Mouse (Mus musculus): ENCODE results near the gene Ppfia1.
A peak's percentile ranks its signal among the peaks of the same experiment; 100 is the strongest.

Gene Ppfia1

GRCm38 (mm10) chr7:144553237-144554122 is at the start of gene Ppfia1:
Ppfia1 (minus strand) TSS chr7:144553729.
- peak; percentile 87 for DNase-seq (ENCODE audit: low read depth, low spot score)

GRCm38 (mm10) chr7:144600333-144600900 is 46.9 kb upstream of the Ppfia1 start:
- no peak for DNase-seq (ENCODE audit: low read depth, low spot score)

DNA sequence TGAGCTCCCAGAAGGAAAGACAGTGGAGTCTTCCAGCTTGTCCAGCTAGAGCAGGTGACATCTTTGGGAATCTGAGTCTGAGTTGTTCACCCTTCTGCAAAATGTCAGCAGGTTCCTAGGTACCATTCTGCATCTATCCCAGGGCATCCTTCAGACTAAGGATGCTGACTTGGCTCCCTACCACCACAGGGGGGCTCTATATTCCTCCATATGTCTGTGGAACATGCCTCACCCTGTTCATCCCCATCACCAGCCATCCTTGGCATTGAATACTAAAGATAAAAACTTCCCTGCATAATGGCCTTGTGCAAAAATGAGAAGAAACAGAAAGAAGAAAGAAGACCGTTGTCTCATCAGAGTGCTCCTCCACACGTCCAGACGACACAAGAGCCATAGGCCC is 36.0 kb upstream of the Ppfia1 start:
- peak; percentile 53 for DNase-seq (ENCODE audit: low read depth, low spot score)

DNA sequence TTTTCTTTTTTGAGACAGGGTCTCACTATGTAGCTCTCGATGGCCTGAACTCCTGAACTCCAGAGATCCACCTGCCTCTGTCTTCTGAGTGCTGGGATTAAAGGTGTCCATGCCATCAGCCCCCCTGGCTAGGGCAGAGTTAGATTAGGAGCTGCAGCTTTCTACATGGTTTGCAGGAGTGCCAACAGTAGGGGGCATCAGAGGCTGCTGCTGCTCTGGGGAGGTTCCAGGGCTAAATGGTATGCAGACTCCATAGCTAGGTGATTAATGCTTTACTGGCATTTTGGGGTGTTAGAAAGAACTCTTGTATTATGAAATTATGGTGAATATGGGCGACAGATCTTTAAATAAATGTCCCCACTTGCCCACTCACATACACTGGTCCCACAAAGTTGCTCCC is 33.8 kb upstream of the Ppfia1 start:
- peak; percentile 72 for DNase-seq (ENCODE audit: low read depth, low spot score)

GRCm38 (mm10) chr7:144585648-144586047 is 32.1 kb upstream of the Ppfia1 start:
- peak; percentile 76 for DNase-seq (ENCODE audit: low read depth, low spot score)

DNA sequence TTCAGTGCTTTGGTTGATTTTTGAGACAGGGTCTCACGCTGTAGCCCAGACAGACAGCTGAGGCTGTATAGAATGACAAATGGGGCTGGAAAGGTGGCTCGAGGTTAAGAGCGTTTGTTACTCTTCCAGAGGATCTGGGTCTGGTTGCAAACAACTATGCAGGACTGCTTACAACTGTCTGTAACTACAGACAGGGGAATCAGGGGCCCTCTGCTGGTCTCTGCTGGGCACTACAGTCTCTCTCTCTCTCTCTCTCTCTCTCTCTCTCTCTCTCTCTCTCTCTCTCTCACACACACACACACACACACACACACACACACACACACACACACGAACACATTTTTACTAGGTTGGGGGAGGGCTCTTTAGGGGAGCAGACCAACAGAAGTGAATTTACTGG is 30.1 kb upstream of the Ppfia1 start:
- peak; percentile 76 for DNase-seq (ENCODE audit: low read depth, low spot score)

DNA sequence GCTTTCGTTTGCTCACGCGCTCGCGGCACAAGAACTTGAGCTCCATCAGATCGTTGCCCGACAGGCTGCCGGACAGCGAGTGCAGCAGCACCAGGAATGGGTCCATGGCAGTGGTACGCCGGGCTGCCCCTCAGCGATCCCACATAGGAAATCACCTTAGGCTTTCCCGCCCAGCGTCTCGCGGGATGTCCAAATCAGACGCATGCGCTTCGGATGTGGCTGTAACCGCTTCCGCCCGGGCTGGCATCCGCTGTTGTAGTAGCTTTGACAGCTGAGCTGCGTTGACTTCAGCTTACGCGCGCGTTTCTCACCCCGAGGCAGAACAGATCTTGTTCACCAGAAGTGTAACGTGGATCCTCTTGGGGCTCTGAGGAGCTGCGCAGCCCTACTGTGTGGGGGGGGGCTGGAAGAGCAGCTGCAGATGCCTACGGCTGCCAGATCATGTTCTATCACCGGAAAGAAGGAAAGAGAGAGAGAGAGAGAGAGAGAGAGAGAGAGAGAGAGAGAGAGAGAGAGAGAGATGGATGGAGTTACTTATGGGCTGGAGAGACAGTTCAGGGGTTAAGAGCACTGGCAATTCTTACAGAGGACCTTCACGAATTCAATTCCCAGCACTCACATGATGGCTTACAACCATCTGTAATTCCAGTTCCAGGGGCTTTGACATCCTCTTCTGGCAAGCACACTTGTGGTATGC is 28.9 kb upstream of the Ppfia1 start, which contains the start of gene Fadd:
Gene Fadd (minus strand): TSS at position 180 of the 697 bp plus-strand sequence.
- DNase-seq (ENCODE audit: low read depth, low spot score) = peak; percentile 96

GRCm38 (mm10) chr7:144581559-144582283 is 28.2 kb upstream of the Ppfia1 start:
- peak; percentile 95 for DNase-seq (ENCODE audit: low read depth, low spot score)

- peak; percentile 93 for DNase-seq (ENCODE audit: low read depth, low spot score)
Measured at GRCm38 (mm10) chr7:144577876-144578275, 24.3 kb upstream of the Ppfia1 start.

DNA sequence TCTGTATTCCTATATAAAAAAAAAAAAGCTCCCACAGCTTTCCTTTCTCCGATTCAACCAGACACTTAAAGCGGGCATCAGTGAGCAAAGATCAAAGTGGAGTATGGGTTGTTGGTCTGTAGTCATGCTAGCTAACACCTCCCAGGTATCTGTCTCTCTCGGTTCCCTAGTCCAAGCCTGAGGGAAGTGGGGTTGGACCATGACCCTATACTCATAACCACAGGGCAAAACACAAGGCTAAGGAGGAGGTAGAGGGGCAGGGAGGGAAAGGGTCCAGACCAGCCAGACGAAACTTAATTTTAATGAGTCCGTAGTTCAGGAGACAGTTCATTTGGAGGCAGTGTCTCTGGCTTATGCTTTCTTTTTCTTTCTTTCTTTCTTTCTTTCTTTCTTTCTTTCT is 18.7 kb upstream of the Ppfia1 start:
- no peak for DNase-seq (ENCODE audit: low read depth, low spot score)

DNA sequence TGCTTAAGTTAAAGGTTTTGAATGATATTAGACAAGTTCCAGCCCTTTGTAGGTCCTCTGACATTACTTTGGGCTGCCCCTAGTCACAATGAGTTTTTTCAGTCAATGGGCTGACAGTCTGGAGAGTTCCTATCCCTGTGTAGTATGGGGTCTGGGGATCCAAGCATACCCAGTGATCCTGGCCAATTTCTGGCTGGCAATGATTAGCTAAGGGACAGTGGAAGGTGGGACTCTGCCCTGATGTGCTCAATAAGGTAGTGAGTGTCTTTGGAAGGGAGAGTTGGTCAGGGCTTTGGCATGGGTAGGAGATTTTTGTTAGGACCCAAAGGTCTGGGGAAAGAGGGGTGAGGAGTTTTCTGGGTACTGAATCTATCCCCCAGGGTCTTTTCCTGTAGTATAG is 18.1 kb upstream of the Ppfia1 start:
- DNase-seq (ENCODE audit: low read depth, low spot score) = no peak

DNA sequence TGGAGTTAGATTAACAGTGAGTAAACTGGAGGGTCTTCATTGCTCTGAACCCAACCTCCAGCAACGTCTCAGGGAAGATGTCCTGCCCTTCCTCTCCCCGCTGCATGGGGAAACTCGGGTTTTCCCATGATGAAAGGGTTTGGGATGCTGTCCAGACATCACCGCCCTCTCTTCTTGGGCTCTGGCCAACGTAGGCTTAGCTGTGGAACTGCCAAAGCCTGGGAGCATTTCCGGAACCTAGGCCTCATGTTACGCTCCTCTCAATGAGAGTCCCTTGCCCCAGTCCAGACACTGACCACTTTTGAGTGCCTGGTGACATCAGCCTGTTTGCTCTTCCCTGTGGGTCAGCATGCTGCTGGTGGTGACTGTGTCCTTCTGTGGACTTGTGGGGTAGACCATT is 15.9 kb upstream of the Ppfia1 start:
- peak; percentile 87 for DNase-seq (ENCODE audit: low read depth, low spot score)

- DNase-seq (ENCODE audit: low read depth, low spot score) = no peak
Measured at GRCm38 (mm10) chr7:144568091-144568490, 14.6 kb upstream of the Ppfia1 start.

- DNase-seq (ENCODE audit: low read depth, low spot score) = peak; percentile 64
Measured at GRCm38 (mm10) chr7:144566921-144567682, 13.6 kb upstream of the Ppfia1 start.

- peak; percentile 53 for DNase-seq (ENCODE audit: low read depth, low spot score)
Measured at GRCm38 (mm10) chr7:144563456-144564155, 10.1 kb upstream of the Ppfia1 start.

DNA sequence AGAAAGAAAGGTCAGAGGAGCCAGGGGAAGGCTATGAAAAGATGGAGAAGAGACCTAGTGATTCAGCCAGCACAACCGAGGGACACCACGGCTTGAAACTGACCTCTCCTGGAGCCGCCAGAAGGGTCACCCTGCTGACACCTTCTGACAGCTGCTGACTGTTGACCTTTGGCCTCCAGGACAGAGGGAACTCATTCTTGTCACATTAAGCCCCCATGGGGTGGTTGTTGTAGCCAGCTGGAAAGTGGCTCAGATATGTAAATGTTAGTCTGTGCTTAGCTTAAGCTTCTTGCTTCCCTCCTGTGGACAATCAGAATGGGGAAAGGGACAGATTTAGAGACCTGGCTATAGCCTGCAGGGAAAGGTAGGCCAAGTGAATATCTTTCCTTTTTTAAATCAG is 8.5 kb upstream of the Ppfia1 start:
- DNase-seq (ENCODE audit: low read depth, low spot score) = no peak

DNA sequence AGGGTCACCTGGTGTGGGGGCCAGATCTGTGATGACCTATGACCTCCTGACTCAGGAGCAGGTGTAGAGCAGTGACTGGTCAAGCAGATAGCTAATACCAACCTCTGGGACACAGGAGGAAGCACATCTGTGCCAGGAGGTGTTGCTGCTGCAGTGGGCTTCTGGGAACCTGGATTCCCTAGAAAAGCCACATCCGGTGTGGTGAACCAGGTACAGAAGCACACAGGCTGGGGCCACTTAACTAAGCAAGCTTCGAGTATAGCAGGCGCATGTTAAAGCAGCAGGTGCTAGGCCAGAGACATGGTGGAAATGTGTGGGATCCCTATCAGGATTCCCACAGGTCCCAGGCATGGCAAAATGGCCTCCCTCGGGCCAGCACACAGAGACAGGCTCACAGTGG is 7.1 kb upstream of the Ppfia1 start:
- DNase-seq (ENCODE audit: low read depth, low spot score) = no peak

DNA sequence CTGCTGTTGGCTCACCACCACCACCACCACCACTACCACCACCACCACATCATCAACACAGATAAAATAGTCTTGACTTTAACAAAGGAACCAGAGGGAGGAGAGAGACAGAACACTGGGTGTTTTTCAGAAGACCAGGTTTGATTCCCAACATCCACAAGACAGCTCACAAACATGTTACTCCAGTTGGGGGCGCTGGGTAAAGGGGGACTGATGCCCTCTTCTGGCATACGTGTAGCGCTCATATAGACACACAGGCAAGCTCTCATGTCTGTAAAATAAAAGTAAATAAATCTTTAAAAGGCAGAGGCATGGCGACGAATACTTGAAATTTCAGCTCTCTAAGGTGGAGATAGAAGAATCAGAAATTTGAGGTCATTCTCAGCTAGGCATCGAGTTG is 5.0 kb upstream of the Ppfia1 start:
- DNase-seq (ENCODE audit: low read depth, low spot score) = no peak

- DNase-seq (ENCODE audit: low read depth, low spot score) = no peak
Measured at GRCm38 (mm10) chr7:144554123-144554472, 569 bp upstream of the Ppfia1 start.

GRCm38 (mm10) chr7:144552274-144552673 is 1.3 kb downstream of the Ppfia1 start:
- no peak for DNase-seq (ENCODE audit: low read depth, low spot score)

All from 3T3-L1 (cell line).